Mouse (Mus musculus): Measurements from ENCODE around the gene Metap2.
A peak's percentile ranks its signal among the peaks of the same experiment; 100 is the strongest.

Gene Metap2

DNA sequence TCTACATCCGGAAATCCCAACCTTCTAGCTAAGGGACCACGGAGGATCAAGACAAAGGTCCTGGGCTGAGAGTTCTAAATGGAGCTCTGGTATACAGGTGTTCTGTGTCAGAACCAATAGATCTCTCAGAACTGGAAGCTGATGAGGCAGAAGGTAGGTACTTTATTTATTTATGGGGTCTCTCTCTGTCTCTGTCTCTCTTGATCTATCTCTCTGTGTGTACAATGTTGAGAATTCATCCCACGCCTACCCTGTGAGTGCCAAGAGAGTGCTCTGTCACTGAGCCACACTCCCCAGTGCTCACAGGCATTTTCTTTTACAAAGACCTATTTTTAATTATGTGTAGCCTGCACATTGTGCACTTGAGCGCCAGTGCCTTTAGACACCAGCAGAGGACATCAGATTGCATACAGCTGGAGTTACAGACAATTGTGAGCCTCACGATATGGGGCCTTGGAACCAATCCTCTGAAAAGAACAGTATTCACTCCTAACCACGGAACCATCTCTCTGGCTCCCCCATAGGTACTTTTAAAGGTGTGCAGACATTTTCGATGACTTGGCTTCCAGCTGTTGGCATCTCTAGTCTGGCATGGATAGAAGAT is at the start of gene Metap2:
Gene Metap2 (minus strand): TSS at position 51 of the 604 bp plus-strand sequence.
- DNase-seq: no peak

DNA sequence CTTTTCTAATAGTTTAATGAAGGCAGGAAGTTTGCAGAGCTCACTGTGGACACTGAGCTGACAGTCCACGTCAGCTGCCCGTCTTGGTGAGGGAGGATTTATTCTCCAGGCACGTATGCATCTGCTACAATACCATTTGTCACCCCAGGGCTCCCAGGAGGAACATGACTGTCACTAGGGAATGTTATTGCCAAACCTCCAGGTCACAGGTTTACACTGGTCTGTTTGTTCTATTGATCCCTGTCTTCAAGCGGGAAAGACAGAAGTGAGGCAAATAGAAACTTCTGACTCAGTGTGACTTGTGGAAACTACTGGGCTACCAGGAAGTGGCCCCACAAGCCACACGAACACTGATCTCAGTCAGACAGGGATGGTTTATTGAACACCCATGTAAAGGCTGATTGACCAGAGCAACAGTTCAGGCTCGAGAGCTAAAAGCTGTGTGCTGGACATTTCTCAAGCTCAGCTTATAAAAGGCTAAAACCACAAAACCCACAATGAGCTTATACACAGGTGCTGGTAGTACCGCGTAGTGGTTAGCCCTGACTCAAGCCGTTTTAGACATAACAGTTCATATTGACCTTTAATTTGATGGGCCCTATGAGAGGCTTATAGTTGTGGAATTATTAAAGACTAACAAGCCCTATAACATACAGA is 49.1 kb upstream of the Metap2 start:
- DNase-seq: no peak

- DNase-seq: no peak
These were observed 48.5 kb upstream of the Metap2 start for GRCm38 (mm10) chr10:93945364-93945763.

GRCm38 (mm10) chr10:93944241-93944640 is 47.3 kb upstream of the Metap2 start:
- DNase-seq: no peak

DNA sequence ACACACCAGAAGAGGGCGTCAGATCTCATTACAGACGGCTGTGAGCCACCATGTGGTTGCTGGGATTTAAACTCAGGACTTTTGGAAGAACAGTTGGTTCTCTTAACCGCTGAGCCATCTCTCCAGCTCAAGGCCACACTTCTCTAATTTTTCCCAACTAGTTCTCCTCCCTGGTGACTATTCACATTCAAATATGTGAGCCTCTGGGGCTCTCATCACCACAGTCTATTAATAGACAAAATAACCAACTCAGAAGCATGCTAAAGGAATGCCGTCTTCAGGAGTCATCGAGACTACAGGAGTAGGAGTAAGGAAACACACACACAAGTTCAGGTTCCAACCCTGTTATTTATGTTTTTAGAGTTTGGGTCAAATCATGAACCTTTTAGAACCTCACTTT is 43.4 kb upstream of the Metap2 start:
- DNase-seq: no peak

GRCm38 (mm10) chr10:93939676-93940075 is 42.8 kb upstream of the Metap2 start:
- DNase-seq: no peak

GRCm38 (mm10) chr10:93938844-93939271 is 42.0 kb upstream of the Metap2 start:
- no peak for DNase-seq

GRCm38 (mm10) chr10:93933980-93934379 is 37.1 kb upstream of the Metap2 start:
- DNase-seq: peak; percentile 9

DNA sequence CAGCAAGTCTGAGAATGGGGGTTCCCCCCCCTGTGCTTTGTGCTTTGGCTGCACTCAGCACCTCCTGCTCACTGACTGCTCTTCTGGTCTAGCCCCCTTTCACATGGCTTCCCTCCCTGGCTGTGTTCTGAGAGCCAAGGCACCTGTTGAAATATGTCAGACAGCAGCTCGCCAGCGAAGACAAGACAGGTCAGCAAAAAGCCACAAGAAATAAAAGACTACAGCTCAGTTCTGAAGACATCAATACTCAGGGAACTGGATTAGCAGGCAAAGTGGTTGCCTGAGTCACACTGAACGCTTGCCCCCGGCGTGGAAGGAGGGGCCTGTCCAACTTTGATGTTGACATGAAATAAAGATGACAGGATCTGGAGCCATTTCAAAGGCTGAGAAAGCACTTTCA is 36.0 kb upstream of the Metap2 start:
- DNase-seq: no peak

DNA sequence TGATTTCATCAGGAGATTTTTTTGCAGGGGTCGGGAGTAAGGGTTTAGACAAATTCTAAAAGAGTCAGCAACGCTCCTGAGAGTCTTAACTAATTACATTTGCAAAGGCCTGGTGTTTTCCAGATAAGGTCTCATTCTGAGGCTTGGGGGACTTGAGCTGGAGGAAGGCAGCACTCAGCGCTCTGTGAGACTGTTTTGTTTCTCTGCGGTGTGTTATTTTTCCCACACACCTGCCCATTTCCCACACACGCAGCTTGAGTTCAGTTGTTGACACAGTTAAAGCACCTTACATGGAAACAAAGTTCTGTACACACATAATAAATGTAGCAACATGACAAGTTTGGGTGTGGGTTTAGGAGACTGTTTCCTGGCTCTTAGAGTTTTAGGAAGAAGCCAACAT is 35.1 kb upstream of the Metap2 start:
- no peak for DNase-seq

DNA sequence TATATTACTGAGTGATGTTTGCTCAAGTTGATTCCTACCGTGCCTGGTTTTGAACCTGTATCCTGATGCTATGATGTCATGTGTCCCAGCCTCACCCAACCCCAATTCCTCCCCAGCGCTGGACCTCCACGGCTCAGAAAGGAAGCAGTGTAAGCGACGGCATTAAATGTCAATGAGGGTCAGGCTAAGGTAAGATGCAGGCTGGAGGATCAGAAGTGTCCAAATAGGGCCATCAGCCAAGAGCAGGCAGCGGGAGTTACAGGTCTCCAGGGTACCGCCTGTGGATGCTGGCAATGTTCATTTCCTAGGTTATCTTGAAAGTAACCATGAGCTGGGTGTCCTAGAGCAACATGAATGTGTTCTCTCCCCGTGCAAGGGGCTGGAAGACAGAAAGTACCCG is 34.5 kb upstream of the Metap2 start:
- no peak for DNase-seq

DNA sequence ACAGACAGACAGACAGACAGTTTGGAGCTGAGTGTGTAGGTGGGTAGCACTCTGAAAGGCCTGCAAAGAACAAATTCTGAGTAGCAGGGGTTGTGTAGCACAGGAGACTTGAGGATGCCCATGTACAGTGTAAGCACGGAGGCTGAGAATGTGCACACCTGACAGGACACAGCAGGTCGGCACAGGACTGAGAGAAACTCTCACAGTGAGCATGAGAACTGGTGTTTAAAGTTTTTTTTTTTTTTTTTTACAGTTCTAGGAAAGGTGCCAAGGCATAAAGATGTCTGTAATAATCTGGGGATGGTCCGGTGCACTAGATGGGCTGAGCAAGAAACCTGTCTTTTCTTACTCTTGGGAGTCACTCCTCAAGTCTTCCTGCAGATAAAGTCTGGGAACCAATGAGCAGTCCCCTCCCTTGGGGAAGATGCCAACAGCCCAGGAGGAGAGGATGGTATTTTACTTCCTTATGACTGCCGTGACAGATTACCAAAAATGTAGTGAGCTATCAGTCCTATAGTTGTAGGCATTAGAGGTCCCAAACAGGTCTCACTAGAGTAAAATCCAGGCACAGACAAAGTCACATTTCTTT is 33.4 kb upstream of the Metap2 start:
- DNase-seq: no peak

DNA sequence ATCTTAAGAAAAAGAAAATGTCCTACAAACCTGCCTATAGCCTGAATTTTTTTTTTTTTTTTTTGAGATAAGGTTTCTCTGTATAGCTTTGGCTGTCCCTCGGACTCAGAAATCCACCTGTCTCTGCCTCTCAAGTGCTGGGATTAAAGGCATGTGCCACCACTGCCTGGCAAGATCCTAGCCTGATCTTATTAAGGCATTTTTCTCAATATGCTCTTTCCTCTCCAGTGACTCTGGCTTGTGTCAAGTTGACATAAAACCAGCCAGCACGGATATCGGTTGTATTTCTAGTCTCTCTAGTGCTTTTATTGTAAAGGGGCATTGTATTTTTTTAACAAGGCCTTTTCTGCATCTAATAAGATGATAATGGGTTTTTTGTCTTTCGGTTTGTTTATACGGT is 27.8 kb upstream of the Metap2 start:
- DNase-seq: no peak

DNA sequence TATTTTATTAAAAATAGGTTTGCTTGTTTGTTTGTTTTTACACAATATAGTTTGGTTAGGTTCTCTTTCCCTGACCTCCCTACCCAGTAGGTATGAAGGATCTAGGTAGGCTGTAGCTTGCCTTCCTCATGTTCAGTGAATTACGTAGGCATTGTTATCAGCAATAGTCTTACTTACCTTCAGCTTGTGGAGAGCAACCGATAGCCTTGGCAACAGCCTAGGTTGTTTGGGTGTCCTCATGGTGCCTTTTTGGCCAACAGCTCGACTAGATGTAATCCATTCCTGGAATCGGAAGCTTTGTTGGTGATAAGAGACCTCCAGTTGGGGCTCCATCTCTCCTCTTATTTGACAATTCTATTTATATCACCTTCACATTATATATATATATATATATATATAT is 24.3 kb upstream of the Metap2 start:
- DNase-seq: no peak

- DNase-seq: peak; percentile 19
These were observed 22.3 kb upstream of the Metap2 start for GRCm38 (mm10) chr10:93919227-93919626.

- DNase-seq: no peak
These were observed 21.8 kb upstream of the Metap2 start for GRCm38 (mm10) chr10:93918701-93919100.

GRCm38 (mm10) chr10:93918087-93918486 is 21.2 kb upstream of the Metap2 start:
- DNase-seq: no peak

DNA sequence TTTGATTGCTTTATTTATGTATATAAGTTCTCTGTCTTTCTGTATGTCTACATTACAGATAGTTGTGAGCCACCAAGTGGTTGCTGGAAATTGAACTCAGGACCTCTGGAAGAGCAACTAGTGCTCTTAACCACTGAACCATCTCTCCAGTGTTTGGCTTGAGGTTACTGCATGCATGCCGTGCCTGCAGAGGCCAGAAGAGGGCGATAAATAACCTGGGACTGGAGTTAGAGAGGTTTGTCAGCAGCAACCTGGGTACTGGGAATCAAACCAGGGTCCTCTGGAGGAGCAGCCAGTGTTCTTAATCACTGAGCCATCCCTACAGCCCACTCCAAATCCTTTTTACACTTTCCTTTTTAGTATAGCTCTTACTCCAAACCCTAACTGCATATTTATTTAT is 19.9 kb upstream of the Metap2 start:
- DNase-seq: no peak

GRCm38 (mm10) chr10:93915531-93916275 is 18.8 kb upstream of the Metap2 start:
- DNase-seq: no peak

GRCm38 (mm10) chr10:93913525-93913924 is 16.6 kb upstream of the Metap2 start:
- no peak for DNase-seq

DNA sequence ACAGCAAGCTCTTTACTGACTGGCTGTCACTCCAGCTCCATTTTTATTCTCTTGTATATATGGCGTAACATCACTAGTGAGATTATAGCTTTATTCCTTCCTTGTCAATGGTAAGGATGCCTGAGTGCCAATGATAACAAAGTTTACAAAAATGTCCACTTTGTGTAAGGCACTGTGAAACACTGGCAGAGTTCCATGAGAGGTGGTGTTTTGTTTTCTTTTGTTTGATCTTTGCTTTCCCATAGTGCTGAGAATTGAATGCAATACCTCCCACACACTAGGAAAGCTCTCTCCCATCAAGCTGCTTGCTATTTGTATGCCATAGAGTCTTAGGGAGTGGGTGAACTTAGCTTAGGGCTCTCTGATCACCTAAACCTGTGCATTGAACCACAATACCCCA is 16.0 kb upstream of the Metap2 start:
- DNase-seq: no peak

DNA sequence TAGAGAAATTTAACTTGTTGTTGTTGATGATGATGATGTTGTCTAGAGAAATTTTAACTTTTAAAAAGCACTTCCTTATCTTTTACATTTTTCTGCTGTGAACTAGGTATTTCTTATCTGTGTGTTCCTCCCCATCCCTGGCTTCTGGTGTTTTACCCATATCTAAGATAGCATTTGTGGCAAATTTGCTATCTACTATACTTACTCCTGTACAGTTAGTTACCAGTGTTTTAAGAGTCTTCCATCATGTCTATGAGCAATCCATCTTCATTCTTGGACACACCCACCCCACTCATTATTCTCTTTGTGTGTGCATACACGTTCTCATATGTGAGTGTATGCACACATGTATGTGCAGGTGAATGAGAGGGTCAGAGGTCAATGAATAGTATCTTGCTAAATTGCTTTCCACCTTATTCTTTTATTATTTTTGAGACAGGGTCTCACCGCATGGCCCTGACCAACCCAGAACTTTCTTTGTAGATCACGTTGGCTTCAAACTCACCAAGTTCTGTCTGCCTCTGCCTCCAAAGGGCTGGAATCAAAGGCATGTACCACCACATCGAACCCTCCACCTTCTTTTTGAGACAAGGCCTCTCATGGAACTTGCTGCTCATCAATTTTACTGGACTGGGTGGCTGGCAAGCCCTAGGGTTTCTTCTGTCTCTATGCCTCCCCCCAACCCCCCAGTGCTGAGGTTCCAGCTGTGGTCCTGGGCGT is 15.4 kb upstream of the Metap2 start:
- no peak for DNase-seq

- DNase-seq: no peak
These were observed 14.4 kb upstream of the Metap2 start for GRCm38 (mm10) chr10:93911326-93911725.
